Mouse (Mus musculus): ENCODE results near the gene Calcoco1.

Calcoco1 gene

DNA sequence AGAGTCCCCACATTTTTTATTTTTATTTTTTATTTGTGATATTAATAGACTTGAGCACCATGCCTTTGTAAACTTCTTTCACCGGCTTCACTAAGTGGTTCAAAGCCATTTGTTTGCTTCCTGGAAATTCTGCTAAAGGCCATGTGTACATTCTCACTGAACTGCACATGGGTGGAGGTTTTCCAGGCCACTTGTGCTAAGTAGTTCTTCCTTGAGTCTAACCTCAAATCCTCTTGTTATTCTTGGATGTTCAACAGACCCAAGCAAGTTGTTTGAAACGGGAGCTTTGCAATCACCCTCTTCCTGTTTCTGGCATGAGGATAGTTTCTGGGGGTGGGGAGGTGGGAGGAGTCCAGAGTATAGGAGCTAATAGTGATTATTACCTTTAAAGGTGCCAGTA lies 16.5 kb upstream of the Calcoco1 start:
- no peak for DNase-seq (ENCODE audit: extremely low spot score, low read depth, low spot score)

GRCm38 (mm10) chr15:102737092-102737491 lies 15.1 kb upstream of the Calcoco1 start:
- no peak for DNase-seq (ENCODE audit: extremely low spot score, low read depth, low spot score)

GRCm38 (mm10) chr15:102736127-102736944 lies 14.4 kb upstream of the Calcoco1 start:
- no peak for DNase-seq (ENCODE audit: extremely low spot score, low read depth, low spot score)

DNA sequence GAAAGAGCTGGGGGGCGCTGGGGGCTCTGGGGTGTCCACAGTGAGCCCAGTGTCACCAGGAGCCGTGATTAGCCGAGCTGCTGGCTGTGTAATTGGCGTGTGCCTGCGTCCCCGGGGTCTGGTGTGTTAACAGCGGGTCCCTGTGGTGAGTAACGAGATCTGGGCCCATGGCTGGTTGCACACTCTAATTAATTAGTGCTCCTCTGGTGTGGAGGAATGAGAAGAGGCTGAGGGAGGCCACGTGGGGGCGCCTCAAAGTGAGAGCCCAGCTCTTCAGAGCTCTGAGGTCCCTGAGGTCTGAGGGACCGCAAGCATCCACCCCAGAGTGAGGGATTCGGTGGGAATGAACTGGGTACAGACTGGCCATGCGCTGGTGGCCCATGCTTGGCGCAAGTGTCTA lies 13.1 kb upstream of the Calcoco1 start:
- no peak for DNase-seq (ENCODE audit: extremely low spot score, low read depth, low spot score)

DNA sequence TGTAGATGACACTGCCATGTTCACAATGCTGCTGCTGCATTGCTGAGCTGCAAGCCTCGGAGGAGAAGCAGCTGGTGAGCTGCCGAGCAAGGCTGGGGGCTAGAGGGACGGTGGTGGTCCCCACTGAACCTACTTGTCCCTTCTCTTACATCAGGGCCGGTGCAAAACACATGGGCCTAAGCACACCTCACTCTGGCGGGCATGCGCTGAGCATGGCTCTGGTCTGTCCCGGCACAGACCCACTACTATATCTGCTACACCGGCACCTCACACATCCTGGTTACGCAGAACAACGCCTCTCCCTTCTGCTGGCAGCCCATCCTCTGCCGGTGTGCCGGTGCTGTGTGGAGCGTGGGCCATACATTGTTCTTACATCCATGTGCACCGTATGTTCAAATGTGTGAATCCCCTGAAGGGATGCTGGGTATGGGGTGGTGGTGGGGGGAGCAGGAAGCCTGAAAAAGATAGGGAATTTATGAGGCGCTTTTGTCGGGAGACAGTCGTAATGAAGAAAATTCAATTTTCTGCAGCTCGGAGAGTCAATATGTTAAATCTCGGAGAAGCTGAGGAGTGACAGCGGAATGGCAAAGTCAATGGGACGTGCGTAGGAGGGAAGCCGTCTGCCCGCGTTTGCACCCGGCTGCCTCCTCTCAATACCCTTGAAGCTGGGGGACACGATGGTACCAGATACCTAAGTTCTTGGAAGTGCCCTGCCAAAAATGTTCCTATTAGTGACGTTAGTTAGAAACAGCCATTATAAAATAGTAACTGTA lies 12.0 kb upstream of the Calcoco1 start:
- DNase-seq (ENCODE audit: extremely low spot score, low read depth, low spot score), result no peak

DNA sequence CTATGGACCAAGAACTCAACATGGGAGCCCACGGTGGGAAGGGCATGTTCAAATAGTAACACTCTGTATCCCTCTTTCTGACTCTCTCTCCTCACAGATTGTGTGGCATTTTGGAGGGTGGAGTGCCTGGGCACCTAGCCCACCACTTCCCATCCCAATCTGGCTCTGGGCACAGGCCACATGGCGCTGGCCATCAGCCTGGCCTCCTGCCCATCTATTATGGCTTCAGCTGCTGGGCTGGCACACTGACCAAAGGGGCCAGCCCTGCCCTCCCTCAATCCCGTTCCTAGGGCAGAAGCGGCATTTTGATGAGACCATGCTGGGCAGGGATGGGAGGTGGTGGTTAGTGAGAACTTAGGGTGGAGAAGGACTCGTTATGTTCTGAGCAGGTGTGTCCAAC lies 11.3 kb upstream of the Calcoco1 start:
- DNase-seq (ENCODE audit: extremely low spot score, low read depth, low spot score), result no peak

DNA sequence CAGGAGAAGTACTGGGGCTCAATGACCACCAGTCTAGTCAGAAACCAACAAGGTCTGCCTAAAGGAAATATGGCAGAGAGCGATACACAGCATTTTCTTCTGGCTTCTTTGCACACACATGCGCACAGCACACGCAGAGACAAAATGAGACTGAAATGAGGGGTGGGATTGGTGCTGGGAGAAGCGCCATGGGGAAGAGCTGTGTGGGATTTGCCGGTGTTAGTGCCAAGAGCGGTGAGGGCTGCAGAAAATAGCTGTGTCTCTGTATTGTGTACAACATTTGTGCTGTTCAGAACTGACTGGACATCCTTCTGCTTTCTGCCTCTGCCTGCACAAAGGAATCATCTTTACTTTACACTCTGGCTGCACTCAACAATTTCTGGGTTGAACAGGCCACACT lies 10.4 kb upstream of the Calcoco1 start:
- DNase-seq (ENCODE audit: extremely low spot score, low read depth, low spot score), result no peak

DNA sequence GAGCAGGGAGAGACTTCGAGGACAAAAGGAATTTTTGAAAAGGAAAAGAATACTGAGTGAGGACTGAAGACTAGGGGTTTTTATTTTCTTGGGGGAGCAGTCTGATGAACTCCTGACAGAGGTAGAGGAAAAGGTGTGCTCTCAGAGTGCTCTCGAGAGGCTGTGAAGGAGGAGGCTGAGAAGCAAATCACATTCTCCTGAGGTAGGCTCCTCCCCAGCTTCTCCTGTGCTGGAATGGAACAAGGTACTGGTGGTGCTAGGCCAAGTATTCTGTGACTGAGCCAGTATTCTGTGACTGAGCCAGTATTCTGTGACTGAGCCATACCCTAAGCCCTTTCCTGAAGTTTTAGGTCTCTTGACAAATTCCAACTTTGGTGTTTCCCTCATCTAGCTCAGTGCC lies 6.0 kb upstream of the Calcoco1 start:
- no peak for DNase-seq (ENCODE audit: extremely low spot score, low read depth, low spot score)

DNA sequence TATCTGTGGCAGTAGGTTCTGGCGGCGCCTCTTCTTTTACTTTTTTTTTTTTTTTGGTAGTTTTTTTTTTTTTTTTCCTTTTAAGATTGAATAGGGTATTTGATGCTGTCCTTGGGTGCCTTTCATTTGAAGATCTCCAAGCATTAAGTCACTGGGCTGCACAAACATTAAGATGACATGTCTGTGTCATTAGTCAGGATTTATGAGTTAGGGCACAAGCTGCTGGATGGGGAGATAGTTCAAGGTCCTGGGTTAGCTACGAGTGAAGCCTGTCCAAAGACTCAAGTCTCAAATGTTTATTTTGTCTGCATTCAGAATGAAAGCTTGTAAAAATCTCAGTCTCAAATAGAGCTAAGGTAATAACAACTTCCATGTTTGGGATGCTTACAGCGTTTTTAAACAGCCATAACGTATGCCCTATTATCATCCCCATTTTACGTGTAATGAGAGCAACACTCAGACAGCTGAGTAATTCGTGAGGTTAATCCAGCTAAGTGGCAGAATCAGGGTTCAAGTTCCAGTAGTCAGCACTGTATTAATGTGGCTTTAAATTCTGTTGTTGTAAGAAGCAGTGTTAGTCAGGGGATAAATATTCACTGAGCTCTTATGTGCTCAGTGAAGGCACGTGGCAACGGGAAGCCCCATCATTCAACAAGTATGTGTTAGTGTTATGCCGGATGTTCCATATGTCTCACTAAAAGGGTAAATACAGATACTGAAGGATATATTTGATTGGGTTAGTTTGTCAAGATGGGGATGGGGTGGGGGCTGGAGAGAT lies 1.6 kb upstream of the Calcoco1 start:
- no peak for DNase-seq (ENCODE audit: extremely low spot score, low read depth, low spot score)

DNA sequence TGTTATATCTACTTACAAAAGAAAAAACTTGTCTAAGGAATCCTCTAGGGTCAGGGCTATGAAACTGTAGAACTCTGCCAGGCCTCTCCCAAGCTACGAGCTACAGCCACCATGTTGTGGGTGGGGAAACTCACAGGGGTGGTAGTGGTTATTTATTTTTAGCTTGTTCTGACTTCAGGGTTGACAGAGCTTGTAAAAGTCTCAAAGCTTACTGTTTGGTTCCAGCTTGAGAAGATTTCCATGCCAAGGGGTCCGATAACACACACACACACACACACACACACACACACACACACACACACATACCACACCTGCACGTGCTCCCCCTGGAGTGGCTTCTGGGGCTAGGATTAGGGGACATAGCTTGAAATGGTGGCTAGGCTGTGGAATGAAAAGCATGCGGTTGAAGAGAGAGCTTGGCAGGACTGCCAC lies 538 bp upstream of the Calcoco1 start:
- DNase-seq (ENCODE audit: extremely low spot score, low read depth, low spot score), result no peak

DNA sequence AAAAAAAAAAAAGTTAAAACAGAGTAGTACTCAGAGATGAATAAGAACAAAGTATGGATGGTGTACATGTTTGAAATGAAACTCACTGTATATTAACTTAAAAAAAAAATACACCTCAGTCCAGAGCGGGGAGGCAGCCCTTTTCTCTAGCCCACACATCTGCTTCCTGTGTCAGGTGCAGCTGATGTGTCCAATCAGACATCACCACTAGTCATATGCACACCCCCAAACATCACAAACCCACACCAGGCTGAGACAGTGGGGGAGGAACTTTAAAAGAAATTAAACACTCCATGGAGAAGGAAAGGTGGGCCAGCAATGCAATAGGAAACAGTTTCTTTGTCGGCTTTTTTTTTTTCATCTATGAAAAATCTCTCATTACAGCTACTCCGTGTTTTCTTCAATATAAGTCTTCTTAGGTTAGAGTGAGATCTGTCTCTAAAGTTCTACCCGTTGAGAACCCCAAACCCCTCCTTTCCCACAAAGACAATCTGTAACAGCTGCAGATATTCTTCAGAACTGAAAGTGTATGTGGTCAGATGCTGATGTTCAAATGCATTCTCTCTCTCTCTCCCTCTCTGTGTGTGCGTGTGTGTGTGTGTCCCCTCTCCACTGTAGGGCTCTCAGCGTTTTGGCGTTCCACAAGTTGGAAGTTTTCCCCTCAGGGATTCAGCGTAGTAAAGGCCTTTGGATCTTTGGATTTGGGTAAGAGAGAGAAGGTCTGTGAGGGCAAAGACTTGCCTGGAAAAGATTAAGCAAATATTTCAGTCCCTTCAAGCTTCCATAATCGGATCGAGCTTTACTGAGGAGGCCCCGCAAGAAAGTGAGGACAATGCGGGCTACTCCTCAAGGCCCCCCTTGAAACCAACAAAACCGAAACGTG lies 721 bp downstream of the Calcoco1 start:
- no peak for DNase-seq (ENCODE audit: extremely low spot score, low read depth, low spot score)

DNA sequence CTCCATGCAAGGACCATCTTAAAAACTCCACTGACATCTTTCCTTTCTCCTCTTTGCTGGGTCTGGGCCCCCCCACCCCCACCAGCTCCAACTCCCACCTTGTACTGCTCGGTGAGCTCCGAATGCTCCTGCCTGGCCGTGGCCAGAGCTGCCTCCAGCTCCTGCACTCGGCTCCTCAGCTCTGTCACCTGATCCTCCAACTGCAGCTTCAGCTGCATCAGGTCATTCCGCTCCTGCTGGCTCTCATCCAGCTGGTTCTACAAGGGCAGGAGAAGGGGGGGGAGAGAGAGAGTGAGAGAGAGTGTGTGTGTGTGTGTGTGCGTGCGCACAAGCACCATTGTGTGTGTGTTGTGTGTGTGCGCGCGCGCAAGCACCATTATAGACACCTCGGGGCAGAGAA lies 5.8 kb downstream of the Calcoco1 start:
- DNase-seq (ENCODE audit: extremely low spot score, low read depth, low spot score), result no peak

DNA sequence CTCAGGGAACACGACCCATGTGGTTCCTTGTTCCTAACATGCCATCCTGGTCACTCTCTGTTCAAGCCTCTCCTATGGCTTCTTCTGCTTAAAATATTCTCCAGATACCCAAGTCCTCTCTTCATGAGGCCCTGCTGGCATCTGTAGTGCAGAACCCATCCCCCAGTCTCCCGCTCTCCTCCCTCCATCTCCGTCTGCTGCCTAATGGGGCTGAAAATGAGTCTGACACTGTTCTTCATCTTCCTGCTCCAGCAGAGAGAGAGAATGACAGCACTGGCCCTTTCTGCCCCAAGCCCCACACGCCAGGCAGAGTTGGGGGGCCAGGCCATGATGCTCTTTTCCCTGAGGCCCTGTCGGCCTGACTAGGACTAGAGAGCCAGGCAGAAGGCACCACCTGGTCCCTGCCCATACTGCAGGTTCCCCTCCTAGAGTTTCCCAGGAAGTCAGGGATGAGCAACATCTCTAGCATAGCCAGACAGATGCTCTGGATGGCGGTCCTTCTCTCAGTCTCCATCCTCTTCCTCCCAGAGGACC lies 14.2 kb downstream of the Calcoco1 start:
- DNase-seq (ENCODE audit: extremely low spot score, low read depth, low spot score), result no peak

GRCm38 (mm10) chr15:102705923-102706503 lies 16.0 kb downstream of the Calcoco1 start:
- no peak for DNase-seq (ENCODE audit: extremely low spot score, low read depth, low spot score)

DNA sequence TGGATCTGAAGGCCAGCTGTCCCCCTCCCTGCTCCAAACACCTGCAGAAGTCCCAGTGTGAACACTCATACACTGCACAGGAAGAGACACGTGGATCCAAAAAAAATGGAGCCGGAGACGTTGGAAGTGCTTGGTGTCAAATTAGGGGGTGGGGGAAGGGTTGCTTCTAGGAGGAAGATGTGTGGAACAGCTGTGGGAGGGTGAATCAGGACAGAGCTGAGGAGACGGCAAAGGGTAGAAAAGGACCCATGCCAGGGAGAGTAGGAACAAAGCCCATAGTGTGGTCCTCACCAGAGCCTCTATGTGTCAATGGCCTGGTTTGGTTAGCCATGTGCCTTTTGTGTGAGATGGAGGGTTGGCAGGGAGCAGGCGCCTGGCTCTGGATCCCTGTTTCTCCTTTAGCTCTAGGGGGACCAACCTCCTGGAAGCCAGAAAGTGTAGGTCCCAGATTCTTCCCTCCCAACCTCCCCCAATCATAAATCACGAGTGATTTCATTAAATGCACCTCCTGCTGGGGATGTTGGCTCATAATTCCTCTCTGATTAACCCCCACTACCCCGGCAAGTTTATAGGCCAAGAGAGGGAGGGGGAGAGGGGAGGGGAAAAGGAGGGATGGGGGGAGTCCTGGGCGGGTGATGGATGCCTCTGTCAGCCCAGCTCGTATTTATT lies 16.6 kb downstream of the Calcoco1 start:
- DNase-seq (ENCODE audit: extremely low spot score, low read depth, low spot score), result no peak

DNA sequence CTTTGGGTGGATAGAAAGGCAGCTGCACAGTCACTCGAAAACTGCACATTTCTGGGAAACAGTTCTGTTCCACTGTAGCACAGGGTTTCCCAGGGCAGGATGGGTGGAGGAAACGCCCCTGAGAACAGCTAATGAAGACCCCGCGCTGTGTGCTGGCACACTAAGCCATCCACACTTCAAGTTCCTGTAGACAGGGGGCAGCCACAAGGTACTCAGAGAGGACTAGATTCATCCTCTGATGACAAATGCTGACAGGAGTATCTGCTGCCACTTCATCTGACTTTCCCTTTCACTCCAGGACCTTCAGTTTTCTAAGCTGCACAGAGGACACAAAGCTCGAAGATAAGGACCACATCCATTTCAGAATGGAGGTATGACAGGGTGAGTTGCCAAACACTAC lies 17.2 kb downstream of the Calcoco1 start:
- DNase-seq (ENCODE audit: extremely low spot score, low read depth, low spot score), result no peak

- no peak for DNase-seq (ENCODE audit: extremely low spot score, low read depth, low spot score)
Observed at GRCm38 (mm10) chr15:102702972-102703371, 19.0 kb downstream of the Calcoco1 start.

GRCm38 (mm10) chr15:102698193-102698592 lies 23.8 kb downstream of the Calcoco1 start:
- no peak for DNase-seq (ENCODE audit: extremely low spot score, low read depth, low spot score)

DNA sequence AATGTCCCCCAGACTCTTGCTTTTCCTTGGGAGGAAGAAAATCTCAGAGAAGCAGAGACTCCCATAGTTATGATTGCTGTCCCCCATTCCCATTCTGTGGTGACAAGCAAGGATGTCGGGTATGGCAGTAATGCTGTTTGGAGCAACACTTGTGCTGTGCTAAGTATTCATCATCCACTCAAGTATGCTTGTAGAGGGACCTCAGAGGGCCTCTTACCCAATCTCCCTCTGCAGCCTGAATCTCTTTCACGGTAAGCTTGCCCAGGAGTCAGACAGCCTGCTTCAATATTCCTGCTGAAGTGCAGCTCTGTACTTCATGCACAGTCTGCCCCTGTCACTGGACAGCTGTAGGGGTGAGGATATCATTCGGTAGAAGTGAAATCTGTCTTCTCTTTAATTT lies 25.1 kb downstream of the Calcoco1 start:
- DNase-seq (ENCODE audit: extremely low spot score, low read depth, low spot score), result no peak

All from hindlimb bud, embryonic 11.5 days (tissue).